Mouse (Mus musculus) testis, adult 2 months (tissue): ENCODE results near the gene Elmo1. TPM values are rescaled to one million over a fixed set of nuclear protein-coding genes. Genes with fewer than 3 reads are reported as not detected.

Experiments
- H3K27ac ChIP-seq: fragments of 200-500 bp; 2 replicates; pipeline ENCODE4 v1.5.1; 2012; ENCODE audit warnings: low read depth, low read length; ENCODE audit not compliant: control insufficient read depth, insufficient read depth
- H3K27me3 ChIP-seq: fragments of 200-500 bp; 2 replicates; pipeline ENCODE4 v1.6.1; 2012; ENCODE audit warnings: mild to moderate bottlenecking, low read length, moderate library complexity; ENCODE audit not compliant: control insufficient read depth, insufficient read depth
- H3K36me3 ChIP-seq: fragments of 200-500 bp; 2 replicates; pipeline ENCODE4 v1.6.1; 2012; ENCODE audit warnings: mild to moderate bottlenecking, low read length; ENCODE audit not compliant: control insufficient read depth, insufficient read depth
- H3K4me1 ChIP-seq: fragments of 200-500 bp; 2 replicates; pipeline ENCODE4 v1.6.1; 2012; ENCODE audit warnings: low read length; ENCODE audit not compliant: control insufficient read depth, insufficient read depth
- H3K4me3 ChIP-seq: fragments of 200-500 bp; 2 replicates; pipeline ENCODE4 v1.5.1; 2012; ENCODE audit warnings: low read depth, mild to moderate bottlenecking, low read length, moderate library complexity, mixed read lengths; ENCODE audit not compliant: control insufficient read depth
- CTCF ChIP-seq: fragments of 200-500 bp; IDR thresholded peaks from 2 replicates; pipeline ENCODE4 v1.5.1; 2012; ENCODE audit warnings: low read depth, mild to moderate bottlenecking, inconsistent platforms, low read length, moderate library complexity; ENCODE audit not compliant: control insufficient read depth, insufficient read depth, insufficient replicate concordance
- POLR2A ChIP-seq: fragments of 200-500 bp; IDR thresholded peaks from 2 replicates; pipeline ENCODE4 v1.6.1; 2012; ENCODE audit warnings: low read depth, mild to moderate bottlenecking, inconsistent platforms, low read length, moderate library complexity; ENCODE audit not compliant: control insufficient read depth
- polyA plus RNA-seq: library from polyadenylated mRNA; depleted of rRNA; stranded (reverse); fragments of >200 nt; gene quantifications from 2 replicates; pipeline ENCODE4 v1.2.3, GENCODE M21; 2012

Elmo1 gene
- polyA plus RNA-seq, 1 experiment: 17.9 TPM

GRCm38 (mm10) chr13:20385423-20385822 lies 295.0 kb downstream of the Elmo1 start:
- Histone ChIP-seq H3K27ac (no peak overlapping the region), H3K36me3 (no peaks in the 10 kb centered on the region), H3K4me3 (no peak overlapping the region), H3K27me3 (no peaks in the 10 kb centered on the region), H3K4me1 (no peaks in the 10 kb centered on the region; the same call in 1 of the 2 replicates)
- TF ChIP-seq POLR2A (no peak), CTCF (no peak)

- TF ChIP-seq CTCF (no peak), POLR2A (no peak)
- Histone ChIP-seq H3K36me3 (no peaks in the 10 kb centered on the region), H3K27ac (peak overlapping the region; percentile 84), H3K4me1 (no peaks in the 10 kb centered on the region; the same call in 1 of the 2 replicates), H3K27me3 (no peaks in the 10 kb centered on the region), H3K4me3 (no peak overlapping the region)
Observed at GRCm38 (mm10) chr13:20386462-20387141, 296.2 kb downstream of the Elmo1 start.

DNA sequence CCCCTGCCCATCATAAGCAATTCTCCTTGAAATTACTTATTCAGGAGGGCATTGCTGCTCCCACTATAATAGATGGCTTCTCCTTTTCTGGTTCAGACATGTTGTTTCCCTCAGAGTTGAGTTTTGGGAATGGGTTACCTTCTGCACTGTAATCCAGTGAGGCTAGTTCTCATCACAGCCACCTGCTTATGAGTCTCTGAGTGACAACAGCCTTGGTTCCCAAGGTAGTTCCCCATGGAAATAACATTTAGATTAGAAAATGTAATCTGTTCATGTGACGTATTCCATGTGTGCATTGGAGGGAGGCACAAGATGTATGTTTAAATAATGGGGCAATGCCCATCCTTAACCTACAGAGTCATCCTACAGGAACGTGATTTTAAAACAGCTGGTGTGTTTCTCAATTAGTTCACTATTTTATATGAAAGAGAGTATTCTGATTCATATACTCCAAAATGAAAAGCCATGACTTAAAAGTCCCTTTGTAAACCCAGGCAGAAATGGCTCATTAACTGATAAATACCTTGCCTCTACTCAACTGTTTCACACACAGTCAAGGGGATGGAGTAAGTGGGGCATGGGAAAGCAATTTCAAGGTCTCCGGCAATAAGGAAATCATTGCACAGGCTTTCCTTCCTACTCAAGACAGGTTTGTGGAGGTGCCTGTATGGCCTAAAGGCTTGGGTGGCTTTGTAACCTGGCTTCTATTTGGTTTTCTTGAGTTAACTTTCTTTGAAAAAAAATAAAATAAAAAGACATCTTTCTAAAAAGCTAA lies 302.6 kb downstream of the Elmo1 start:
- TF ChIP-seq CTCF (no peak), POLR2A (no peak)
- no peaks in the 10 kb centered on the region for H3K36me3 ChIP-seq
- H3K4me1 ChIP-seq: no peaks in the 10 kb centered on the region
- H3K27ac ChIP-seq: no peak overlapping the region
- no peaks in the 10 kb centered on the region for H3K27me3 ChIP-seq
- no peak overlapping the region for H3K4me3 ChIP-seq

DNA sequence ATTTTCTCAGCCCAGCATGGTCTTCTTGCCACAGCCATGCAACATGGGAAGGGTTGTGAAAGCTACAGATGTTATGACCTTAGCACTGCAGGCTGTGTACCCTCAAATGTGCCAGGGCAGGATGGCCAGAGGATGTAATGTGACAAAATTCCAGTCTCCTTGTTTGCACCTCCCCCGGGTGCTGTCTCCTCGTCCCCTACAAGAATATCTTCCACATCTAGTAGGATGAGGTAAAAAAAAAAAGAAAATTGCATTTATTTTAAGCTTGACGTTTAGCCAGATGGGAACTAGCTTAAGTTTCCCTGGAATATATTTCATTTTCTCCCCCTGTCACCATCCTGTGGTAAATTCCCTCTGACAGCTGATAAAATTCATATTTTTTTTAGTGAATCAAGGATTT lies 307.3 kb downstream of the Elmo1 start:
- Histone ChIP-seq H3K27ac (no peak overlapping the region), H3K27me3 (no peaks in the 10 kb centered on the region), H3K4me1 (no peaks in the 10 kb centered on the region), H3K36me3 (no peaks in the 10 kb centered on the region), H3K4me3 (no peak overlapping the region)
- no peak for TF ChIP-seq POLR2A
- TF ChIP-seq CTCF: no peak

GRCm38 (mm10) chr13:20398311-20398710 lies 307.9 kb downstream of the Elmo1 start:
- Histone ChIP-seq H3K36me3 (no peaks in the 10 kb centered on the region), H3K4me1 (no peaks in the 10 kb centered on the region), H3K27ac (no peak overlapping the region), H3K4me3 (no peak overlapping the region), H3K27me3 (no peaks in the 10 kb centered on the region)
- TF ChIP-seq CTCF (no peak), POLR2A (no peak)

GRCm38 (mm10) chr13:20404530-20404929 lies 314.1 kb downstream of the Elmo1 start:
- Histone ChIP-seq H3K4me1 (no peaks in the 10 kb centered on the region), H3K36me3 (no peaks in the 10 kb centered on the region), H3K4me3 (no peak overlapping the region), H3K27me3 (no peaks in the 10 kb centered on the region), H3K27ac (no peak overlapping the region)
- TF ChIP-seq POLR2A (no peak), CTCF (no peak)

DNA sequence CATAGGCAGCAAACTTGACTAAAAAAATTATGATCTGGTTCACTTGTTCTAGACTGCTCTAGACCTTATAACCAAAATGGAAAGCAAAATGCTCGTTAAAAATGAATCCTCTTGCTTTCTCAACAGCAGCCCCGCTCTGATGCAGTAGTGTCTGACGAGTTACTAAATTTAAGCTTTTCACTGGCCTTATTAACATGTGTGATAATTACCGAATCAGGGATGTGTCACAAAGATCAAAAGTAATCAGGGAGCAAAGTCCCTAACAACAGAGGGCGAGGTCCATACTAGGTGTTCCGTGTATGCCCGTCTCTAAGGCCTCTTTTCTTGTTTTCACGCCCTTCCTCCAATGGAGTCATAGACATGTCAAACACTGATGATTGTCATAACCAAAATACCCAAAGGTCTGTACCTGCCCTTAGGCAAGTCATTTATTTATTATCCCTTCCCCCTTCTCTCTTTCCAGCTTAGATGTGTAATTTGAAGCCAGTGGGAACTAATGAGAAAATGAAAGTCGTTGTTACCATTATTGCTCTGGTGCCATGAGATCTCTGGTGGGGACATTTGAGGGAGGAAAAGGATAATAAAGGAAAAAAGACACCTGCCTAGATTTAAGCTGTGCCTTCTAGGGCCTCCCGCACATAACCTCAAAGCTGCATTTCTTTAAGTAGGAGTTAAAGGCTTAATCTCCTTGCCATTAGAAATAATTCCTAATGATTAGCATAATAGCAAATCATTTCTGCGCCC lies 316.2 kb downstream of the Elmo1 start:
- Histone ChIP-seq H3K36me3 (no peaks in the 10 kb centered on the region), H3K4me3 (no peak overlapping the region), H3K27ac (no peak overlapping the region), H3K27me3 (no peaks in the 10 kb centered on the region), H3K4me1 (no peaks in the 10 kb centered on the region)
- TF ChIP-seq POLR2A (no peak), CTCF (no peak)
